Mouse (Mus musculus): ENCODE measurements around the gene Cirbp. TPM values are rescaled to one million over a fixed set of nuclear protein-coding genes. Genes with fewer than 3 reads are reported as not detected.

Gene Cirbp
- polyA plus RNA-seq, 1 experiment from 2014 or later: 398 TPM

GRCm38 (mm10) chr10:80176270-80176834 is 10.6 kb downstream of the Cirbp start:
- Histone ChIP-seq H3K36me3 (ENCODE audit: control insufficient read depth, insufficient read depth, low read length) (peaks cover 8% of the 10 kb centered on the region; the same call in 1 of the 2 replicates), H3K4me2 (ENCODE audit: low read length) (no peak overlapping the region), H3K9ac (ENCODE audit: low read depth, low read length) (peak overlapping the region; percentile 38; the same call in 1 of the 2 replicates), H3K4me3 (ENCODE audit: low read depth, low read length) (no peak overlapping the region), H3K9me3 (replicated peaks; ENCODE audit: control insufficient read depth, low read length, poor library complexity, severe bottlenecking) (no peaks in the 10 kb centered on the region), H3K27me3 (ENCODE audit: control insufficient read depth, insufficient read depth, low read depth, low read length) (no peaks in the 10 kb centered on the region), H3K4me1 (ENCODE audit: control insufficient read depth, insufficient read depth, low read length) (peaks cover 22% of the 10 kb centered on the region), H3K27ac (ENCODE audit: low read length) (no peak overlapping the region)
- 64% methylated on average over 5 of the region's 5 CpGs for WGBS
- ATAC-seq: no peak

- Histone ChIP-seq H3K9me3 (replicated peaks; ENCODE audit: control insufficient read depth, low read length, poor library complexity, severe bottlenecking) (no peaks in the 10 kb centered on the region), H3K9ac (ENCODE audit: low read depth, low read length) (0 out of 2 replicates have a peak overlapping the region, but pooled peaks have one; percentile 21), H3K4me2 (ENCODE audit: low read length) (no peak overlapping the region), H3K4me1 (ENCODE audit: control insufficient read depth, insufficient read depth, low read length) (peaks cover 19% of the 10 kb centered on the region), H3K27ac (ENCODE audit: low read length) (no peak overlapping the region), H3K36me3 (ENCODE audit: control insufficient read depth, insufficient read depth, low read length) (no peaks in the 10 kb centered on the region), H3K27me3 (ENCODE audit: control insufficient read depth, insufficient read depth, low read depth, low read length) (no peaks in the 10 kb centered on the region), H3K4me3 (ENCODE audit: low read depth, low read length) (no peak overlapping the region)
- 29% methylated on average over 7 of the region's 7 CpGs for WGBS
- no peak for ATAC-seq
Observed at GRCm38 (mm10) chr10:80177441-80178279, 11.9 kb downstream of the Cirbp start.

GRCm38 (mm10) chr10:80179068-80180051 is 13.6 kb downstream of the Cirbp start, which contains the start of gene Efna2:
Gene Efna2, plus strand, starts transcription at chr10:80179482.
- Histone ChIP-seq H3K27ac (ENCODE audit: low read length) (peak within 1 kb of the TSS; percentile 84), H3K4me3 (ENCODE audit: low read depth, low read length) (peak within 1 kb of the TSS; percentile 87), H3K9ac (ENCODE audit: low read depth, low read length) (peak within 1 kb of the TSS; percentile 94), H3K4me1 (ENCODE audit: control insufficient read depth, insufficient read depth, low read length) (peaks cover 18% of the 10 kb centered on the region), H3K9me3 (replicated peaks; ENCODE audit: control insufficient read depth, low read length, poor library complexity, severe bottlenecking) (no peaks in the 10 kb centered on the region), H3K36me3 (ENCODE audit: control insufficient read depth, insufficient read depth, low read length) (no peaks in the 10 kb centered on the region), H3K4me2 (ENCODE audit: low read length) (peak within 1 kb of the TSS; percentile 86), H3K27me3 (ENCODE audit: control insufficient read depth, insufficient read depth, low read depth, low read length) (no peaks in the 10 kb centered on the region)
- WGBS: 2% methylated on average over 44 of the region's 106 CpGs
- peak; percentile 63 for ATAC-seq

GRCm38 (mm10) chr10:80180288-80180687 is 14.5 kb downstream of the Cirbp start:
- H3K4me3 ChIP-seq (ENCODE audit: low read depth, low read length): peak overlapping the region; percentile 87
- no peaks in the 10 kb centered on the region for H3K9me3 ChIP-seq (replicated peaks; ENCODE audit: control insufficient read depth, low read length, poor library complexity, severe bottlenecking)
- peaks cover 18% of the 10 kb centered on the region for H3K4me1 ChIP-seq (ENCODE audit: control insufficient read depth, insufficient read depth, low read length)
- H3K27me3 ChIP-seq (ENCODE audit: control insufficient read depth, insufficient read depth, low read depth, low read length): no peaks in the 10 kb centered on the region
- H3K9ac ChIP-seq (ENCODE audit: low read depth, low read length): peak overlapping the region; percentile 94
- no peak for ATAC-seq
- peak overlapping the region; percentile 86 for H3K4me2 ChIP-seq (ENCODE audit: low read length)
- H3K36me3 ChIP-seq (ENCODE audit: control insufficient read depth, insufficient read depth, low read length): no peaks in the 10 kb centered on the region
- WGBS: 30% methylated on average over 6 of the region's 6 CpGs
- peak overlapping the region; percentile 65; the same call in 1 of the 2 replicates for H3K27ac ChIP-seq (ENCODE audit: low read length)

- peaks cover 18% of the 10 kb centered on the region for H3K4me1 ChIP-seq (ENCODE audit: control insufficient read depth, insufficient read depth, low read length)
- 27% methylated on average over 5 of the region's 5 CpGs for WGBS
- H3K27ac ChIP-seq (ENCODE audit: low read length): peak overlapping the region; percentile 65
- no peak for ATAC-seq
- H3K9ac ChIP-seq (ENCODE audit: low read depth, low read length): peak overlapping the region; percentile 94
- no peaks in the 10 kb centered on the region for H3K9me3 ChIP-seq (replicated peaks; ENCODE audit: control insufficient read depth, low read length, poor library complexity, severe bottlenecking)
- peak overlapping the region; percentile 87 for H3K4me3 ChIP-seq (ENCODE audit: low read depth, low read length)
- no peaks in the 10 kb centered on the region for H3K36me3 ChIP-seq (ENCODE audit: control insufficient read depth, insufficient read depth, low read length)
- H3K27me3 ChIP-seq (ENCODE audit: control insufficient read depth, insufficient read depth, low read depth, low read length): no peaks in the 10 kb centered on the region
- H3K4me2 ChIP-seq (ENCODE audit: low read length): peak overlapping the region; percentile 86
Observed at GRCm38 (mm10) chr10:80180823-80181222, 15.0 kb downstream of the Cirbp start.

- Histone ChIP-seq H3K27me3 (ENCODE audit: control insufficient read depth, insufficient read depth, low read depth, low read length) (no peaks in the 10 kb centered on the region), H3K9ac (ENCODE audit: low read depth, low read length) (peak overlapping the region; percentile 94), H3K9me3 (replicated peaks; ENCODE audit: control insufficient read depth, low read length, poor library complexity, severe bottlenecking) (no peaks in the 10 kb centered on the region), H3K36me3 (ENCODE audit: control insufficient read depth, insufficient read depth, low read length) (peaks cover 4% of the 10 kb centered on the region; the same call in 1 of the 2 replicates), H3K4me1 (ENCODE audit: control insufficient read depth, insufficient read depth, low read length) (peaks cover 18% of the 10 kb centered on the region), H3K4me3 (ENCODE audit: low read depth, low read length) (peak overlapping the region; percentile 87), H3K27ac (ENCODE audit: low read length) (peak overlapping the region; percentile 17), H3K4me2 (ENCODE audit: low read length) (peak overlapping the region; percentile 86)
- WGBS: 78% methylated on average over 7 of the region's 7 CpGs
- no peak for ATAC-seq
Observed at GRCm38 (mm10) chr10:80182547-80182946, 16.8 kb downstream of the Cirbp start.

GRCm38 (mm10) chr10:80186649-80187048 is 20.9 kb downstream of the Cirbp start:
- Histone ChIP-seq H3K27me3 (ENCODE audit: control insufficient read depth, insufficient read depth, low read depth, low read length) (no peaks in the 10 kb centered on the region), H3K4me2 (ENCODE audit: low read length) (no peak overlapping the region), H3K27ac (ENCODE audit: low read length) (no peak overlapping the region), H3K36me3 (ENCODE audit: control insufficient read depth, insufficient read depth, low read length) (peaks cover 14% of the 10 kb centered on the region), H3K9ac (ENCODE audit: low read depth, low read length) (no peak overlapping the region), H3K4me1 (ENCODE audit: control insufficient read depth, insufficient read depth, low read length) (peaks cover 15% of the 10 kb centered on the region), H3K9me3 (replicated peaks; ENCODE audit: control insufficient read depth, low read length, poor library complexity, severe bottlenecking) (no peaks in the 10 kb centered on the region), H3K4me3 (ENCODE audit: low read depth, low read length) (no peak overlapping the region)
- WGBS: 39% methylated on average over 27 of the region's 27 CpGs
- ATAC-seq: no peak

- no peak for ATAC-seq
- H3K4me1 ChIP-seq (ENCODE audit: control insufficient read depth, insufficient read depth, low read length): peaks cover 13% of the 10 kb centered on the region
- no peak overlapping the region for H3K4me3 ChIP-seq (ENCODE audit: low read depth, low read length)
- no peak overlapping the region for H3K9ac ChIP-seq (ENCODE audit: low read depth, low read length)
- no peak overlapping the region for H3K4me2 ChIP-seq (ENCODE audit: low read length)
- H3K9me3 ChIP-seq (replicated peaks; ENCODE audit: control insufficient read depth, low read length, poor library complexity, severe bottlenecking): no peaks in the 10 kb centered on the region
- H3K27ac ChIP-seq (ENCODE audit: low read length): no peak overlapping the region
- WGBS: 71% methylated on average over 10 of the region's 10 CpGs
- peaks cover 14% of the 10 kb centered on the region for H3K36me3 ChIP-seq (ENCODE audit: control insufficient read depth, insufficient read depth, low read length)
- no peaks in the 10 kb centered on the region for H3K27me3 ChIP-seq (ENCODE audit: control insufficient read depth, insufficient read depth, low read depth, low read length)
Observed at GRCm38 (mm10) chr10:80187739-80188138, 22.0 kb downstream of the Cirbp start.

Data from midbrain, embryonic 16.5 days (tissue).